Comparison of ENCODE assay signal across 38 mouse cellular contexts in genomic region chr2:107045955-107046354, GRCm38 (mm10). TPM values are rescaled to one million over a fixed set of nuclear protein-coding genes. Genes with fewer than 3 reads are reported as not detected.
DNase-seq lines count a peak whose midpoint lies in the region; ATAC-seq lines count a peak whose summit lies in the region.
"Had no signal": no experiment of that assay in that cellular context is flagged by ENCODE, and none has a peak within 500 bp of the region (broad histone marks: within the 10 kb centered on the region; RNA-seq: fewer than 3 reads in every experiment).

No protein-coding gene starts in this region.

- DNase-seq in frontal cortex, postnatal 14 days (ENCODE audit: low spot score in 2 of 2) = no peak
- peak; percentile 12 to 42 for DNase-seq in left cerebral cortex, postnatal 14 days (ENCODE audit: low spot score in 2 of 2)
- DNase-seq in left cerebral cortex, postnatal 4 days = no peak
- DNase-seq in 3T3-L1 (ENCODE audit: low read depth, low spot score) = peak; percentile 46
- peak; percentile 67 for DNase-seq in brain, adult 2 months (ENCODE audit: low read depth, low spot score)
- no peak for DNase-seq in neural tube, embryonic 10.5 days (ENCODE audit: extremely low spot score, low spot score)
- DNase-seq: adrenal gland, adult 2 months; adrenal gland, postnatal 36 days; B cell, adult 2 months; cerebellum, adult 9-10 months; embryo, embryonic 11 days; gastrocnemius, adult 2 months; gastrocnemius, postnatal 36 days; heart, adult 18-20 months; heart, postnatal 36 days; kidney, adult 8-10 months; kidney, postnatal 10 days; liver, postnatal 0 days; lung, postnatal 36 days had no signal

- peak; percentile 99 for ATAC-seq in frontal cortex, adult (ENCODE audit: low TSS enrichment)
- ATAC-seq in inflammation-experienced regulatory T-cells, adult 6 months = no peak
- ATAC-seq: activated CD4-positive, CD25-positive, alpha-beta regulatory T cell, adult 4 months; hindbrain, postnatal 0 days; intestine, embryonic 16.5 days; liver, embryonic 12.5 days; liver, postnatal 0 days; midbrain, embryonic 16.5 days had no signal

- intact Hi-C loops in left cerebral cortex, postnatal 14 days (cut with DNase I) = no loop called here
- intact Hi-C loops in left cerebral cortex, postnatal 4 days (cut with DNase I) = no loop called here

RNA-seq across cellular contexts. Expression of gene Fshb, which starts 13.5 kb away (rescaled TPM):
- not detected for total RNA-seq in left cerebral cortex, postnatal 14 days (2021)
- not detected for total RNA-seq in left cerebral cortex, postnatal 4 days (2021)
- polyA plus RNA-seq in inflammation-experienced regulatory T-cells, adult 6 months (2017; shearing (Covaris generic)) = not detected
- total RNA-seq: adrenal gland, adult 2 months; adrenal gland, postnatal 36 days; gastrocnemius, adult 2 months; gastrocnemius, postnatal 36 days; heart, adult 18-20 months; heart, postnatal 36 days; hindbrain, postnatal 0 days; layer of hippocampus, postnatal 10 days; left cerebral cortex, postnatal 36 days; megakaryocyte, adult 5-6 weeks had no signal
- polyA plus RNA-seq: activated CD4-positive, CD25-positive, alpha-beta regulatory T cell, adult 4 months; adrenal gland, adult 2 months; embryonic facial prominence, embryonic 12.5 days; heart, embryonic 11.5 days; heart, embryonic 16.5 days; hindbrain, postnatal 0 days; intestine, embryonic 16.5 days; large intestine, adult 2 months; limb, embryonic 14.5 days; liver, embryonic 12.5 days; liver, postnatal 0 days; lung, embryonic 16.5 days; midbrain, embryonic 11.5 days; midbrain, embryonic 16.5 days; neural tube, embryonic 12.5 days; stomach, embryonic 14.5 days had no signal

Comparison
In these comparisons a context has a peak if more than half of its experiments do, and no peak if none do; other contexts are left out.
1. DNase-seq: peak in left cerebral cortex, postnatal 14 days (2 of 2), 3T3-L1 (single experiment) and brain, adult 2 months (single experiment); none in frontal cortex, postnatal 14 days (0 of 2), left cerebral cortex, postnatal 4 days (single experiment) and neural tube, embryonic 10.5 days (single experiment).